Comparison of ENCODE assay signal across 17 mouse cellular contexts in genomic region chr7:79590560-79591110, GRCm38 (mm10). TPM values are rescaled to one million over a fixed set of nuclear protein-coding genes. Genes with fewer than 3 reads are reported as not detected.
DNase-seq lines count a peak whose midpoint lies in the region; ATAC-seq and TF ChIP-seq lines count a peak whose summit lies in the region.
"Had no signal": no experiment of that assay in that cellular context is flagged by ENCODE, and none has a peak within 500 bp of the region (broad histone marks: within the 10 kb centered on the region; RNA-seq: fewer than 3 reads in every experiment).

No protein-coding gene starts in this region.

- DNase-seq in layer of hippocampus, postnatal 10 days (ENCODE audit: low spot score in 2 of 2): peak; percentile 30 to 57
- DNase-seq in layer of hippocampus, adult 11-12 months (ENCODE audit: low spot score): no peak
- DNase-seq in midbrain, embryonic 10.5 days (ENCODE audit: low spot score): peak; percentile 30
- DNase-seq in stomach, postnatal 0 days (ENCODE audit: low spot score): no peak
- no peak for DNase-seq in liver, embryonic 11.5 days (ENCODE audit: low spot score)
- DNase-seq: cerebellum, adult 9-10 months; gastrocnemius, postnatal 25 days; heart, postnatal 4 days; kidney, adult 18-20 months; kidney, postnatal 36 days had no signal

- peak overlapping the region; percentile 97 for H3K27ac ChIP-seq in forebrain, embryonic 16.5 days (ENCODE audit: low read length)
- peak overlapping the region; percentile 43; the same call in 1 of the 2 replicates for H3K27ac ChIP-seq in midbrain, embryonic 10.5 days (replicated peaks)
- H3K27ac ChIP-seq in neural tube, embryonic 15.5 days (replicated peaks): peak overlapping the region; percentile 88
- H3K27ac ChIP-seq in stomach, postnatal 0 days (replicated peaks): no peak overlapping the region
- no peak overlapping the region for H3K27ac ChIP-seq in liver, embryonic 11.5 days (ENCODE audit: low read depth, low read length)
- H3K27ac ChIP-seq: lung, embryonic 15.5 days had no signal

- H3K9ac ChIP-seq in forebrain, embryonic 16.5 days (replicated peaks; ENCODE audit: low read depth, low read length): peak overlapping the region; percentile 67
- peak overlapping the region; percentile 32; the same call in 1 of the 2 replicates for H3K9ac ChIP-seq in neural tube, embryonic 15.5 days (replicated peaks)
- no peak overlapping the region for H3K9ac ChIP-seq in stomach, postnatal 0 days (ENCODE audit: low read length)
- no peak overlapping the region for H3K9ac ChIP-seq in liver, embryonic 11.5 days (ENCODE audit: low read depth, low read length)
- H3K9ac ChIP-seq: heart, embryonic 12.5 days; lung, embryonic 15.5 days had no signal

- H3K4me1 ChIP-seq in forebrain, embryonic 16.5 days (replicated peaks; ENCODE audit: control insufficient read depth, insufficient read depth, low read length): peaks cover 49% of the 10 kb centered on the region
- H3K4me1 ChIP-seq in midbrain, embryonic 10.5 days: peaks cover 52% of the 10 kb centered on the region
- H3K4me1 ChIP-seq in neural tube, embryonic 15.5 days: peaks cover 44% of the 10 kb centered on the region
- H3K4me1 ChIP-seq in stomach, postnatal 0 days (replicated peaks; ENCODE audit: control insufficient read depth, insufficient read depth): no peaks in the 10 kb centered on the region
- H3K4me1 ChIP-seq in liver, embryonic 11.5 days (replicated peaks; ENCODE audit: control insufficient read depth, insufficient read depth, low read length): no peaks in the 10 kb centered on the region; the same call in 1 of the 2 replicates

- H3K9me3 ChIP-seq in forebrain, embryonic 16.5 days (ENCODE audit: control insufficient read depth, low read length): peaks cover 5% of the 10 kb centered on the region; the same call in 1 of the 2 replicates
- peaks cover 8% of the 10 kb centered on the region for H3K9me3 ChIP-seq in midbrain, embryonic 10.5 days (replicated peaks)
- no peaks in the 10 kb centered on the region for H3K9me3 ChIP-seq in neural tube, embryonic 15.5 days (replicated peaks)
- H3K9me3 ChIP-seq in stomach, postnatal 0 days (ENCODE audit: control insufficient read depth, low read length): no peaks in the 10 kb centered on the region
- no peaks in the 10 kb centered on the region for H3K9me3 ChIP-seq in liver, embryonic 11.5 days (ENCODE audit: control insufficient read depth, low read length)
- H3K9me3 ChIP-seq: lung, embryonic 15.5 days had no signal

- no peak for TF ChIP-seq EP300 in stomach, postnatal 0 days (optimal IDR thresholded peaks at IDR 0.05)

- ATAC-seq in forebrain, embryonic 16.5 days: peak; percentile 32
- no peak for ATAC-seq in neural tube, embryonic 15.5 days (ENCODE audit: low FRiP score)
- no peak for ATAC-seq in frontal cortex, adult (ENCODE audit: low TSS enrichment)
- no peak for ATAC-seq in stomach, postnatal 0 days (ENCODE audit: low FRiP score, low TSS enrichment)
- no peak for ATAC-seq in liver, embryonic 11.5 days (replicated peaks; ENCODE audit: low FRiP score)

- H3K4me3 ChIP-seq in forebrain, embryonic 16.5 days (replicated peaks; ENCODE audit: low read length): peak overlapping the region; percentile 57
- no peak overlapping the region for H3K4me3 ChIP-seq in midbrain, embryonic 10.5 days
- H3K4me3 ChIP-seq in neural tube, embryonic 15.5 days (replicated peaks): no peak overlapping the region
- H3K4me3 ChIP-seq in stomach, postnatal 0 days (ENCODE audit: low read depth, low read length): no peak overlapping the region
- no peak overlapping the region for H3K4me3 ChIP-seq in liver, embryonic 11.5 days (ENCODE audit: low read depth, low read length)
- H3K4me3 ChIP-seq: heart, embryonic 12.5 days; lung, embryonic 15.5 days; megakaryocyte, embryonic 14.5 days had no signal

- H3K4me2 ChIP-seq in forebrain, embryonic 16.5 days (ENCODE audit: low read length): peak overlapping the region; percentile 72
- H3K4me2 ChIP-seq in neural tube, embryonic 15.5 days: peak overlapping the region; percentile 76
- no peak overlapping the region for H3K4me2 ChIP-seq in stomach, postnatal 0 days (replicated peaks; ENCODE audit: low read depth)
- no peak overlapping the region for H3K4me2 ChIP-seq in liver, embryonic 11.5 days
- H3K4me2 ChIP-seq: heart, embryonic 12.5 days; lung, embryonic 15.5 days had no signal

- 1% methylated on average over 3 of the region's 3 CpGs for WGBS in forebrain, embryonic 16.5 days
- 2% methylated on average over 3 of the region's 3 CpGs for WGBS in midbrain, embryonic 10.5 days
- WGBS in neural tube, embryonic 15.5 days: 0% methylated on average over 3 of the region's 3 CpGs
- 9% methylated on average over 3 of the region's 3 CpGs for WGBS in stomach, postnatal 0 days
- 13% methylated on average over 3 of the region's 3 CpGs for WGBS in liver, embryonic 11.5 days

- 0 out of 2 replicates have a peak, but pooled peaks cover 2% of the 10 kb centered on the region for H3K36me3 ChIP-seq in forebrain, embryonic 16.5 days (ENCODE audit: control insufficient read depth, insufficient read depth)
- H3K36me3 ChIP-seq in midbrain, embryonic 10.5 days: no peaks in the 10 kb centered on the region
- no peaks in the 10 kb centered on the region for H3K36me3 ChIP-seq in neural tube, embryonic 15.5 days
- H3K36me3 ChIP-seq in stomach, postnatal 0 days (ENCODE audit: control insufficient read depth, insufficient read depth, low read length): no peaks in the 10 kb centered on the region
- no peaks in the 10 kb centered on the region for H3K36me3 ChIP-seq in liver, embryonic 11.5 days (ENCODE audit: control insufficient read depth, insufficient read depth, low read length)
- H3K36me3 ChIP-seq: heart, embryonic 12.5 days; lung, embryonic 15.5 days had no signal

- no peak for TF ChIP-seq CTCF in stomach, postnatal 0 days (IDR thresholded peaks at IDR 0.05; ENCODE audit: low read depth)

- H3K27me3 ChIP-seq in forebrain, embryonic 16.5 days (replicated peaks; ENCODE audit: control insufficient read depth, insufficient read depth, low read length): no peaks in the 10 kb centered on the region
- H3K27me3 ChIP-seq in midbrain, embryonic 10.5 days (ENCODE audit: low read depth, poor library complexity, severe bottlenecking): peaks cover 98% of the 10 kb centered on the region
- H3K27me3 ChIP-seq in neural tube, embryonic 15.5 days (replicated peaks): peaks cover 13% of the 10 kb centered on the region; the same call in 1 of the 2 replicates
- H3K27me3 ChIP-seq in stomach, postnatal 0 days (ENCODE audit: control insufficient read depth, insufficient read depth, low read length): no peaks in the 10 kb centered on the region; the same call in 1 of the 2 replicates
- H3K27me3 ChIP-seq in liver, embryonic 11.5 days (replicated peaks; ENCODE audit: control insufficient read depth, insufficient read depth, low read length): peaks cover 72% of the 10 kb centered on the region

RNA-seq across cellular contexts. Expression of gene Rhcg, which starts 26.8 kb away (rescaled TPM):
- total RNA-seq in layer of hippocampus, postnatal 10 days (2021): 1 to 10 TPM; 1.4 to 3.2 TPM
- polyA plus RNA-seq in forebrain, embryonic 16.5 days (2015; fragmentation: Nextera tagmentation; extraction: Ambion mirVana): 2.5 and 5.1 TPM in 2 replicates
- polyA plus RNA-seq in midbrain, embryonic 10.5 days (2016; fragmentation: Nextera tagmentation; extraction: Ambion mirVana): 0.55 and 0.81 TPM in 2 replicates
- polyA plus RNA-seq in neural tube, embryonic 15.5 days (2015; fragmentation: Nextera tagmentation; extraction: Ambion mirVana): 5.4 and 6.5 TPM in 2 replicates
- 0.08 TPM in 1 of 2 replicates, not detected in the other for polyA plus RNA-seq in stomach, postnatal 0 days (2015; fragmentation: Nextera tagmentation; extraction: Ambion mirVana)
- polyA plus RNA-seq in liver, embryonic 11.5 days (2014; fragmentation: Nextera tagmentation; extraction: Ambion mirVana): not detected in 2 replicates
- total RNA-seq: gastrocnemius, postnatal 25 days; heart, postnatal 4 days; liver, adult 2 months had no signal
- polyA plus RNA-seq: heart, embryonic 12.5 days; liver, adult 2 months had no signal

Comparison
In these comparisons a context has a peak if more than half of its experiments do, and no peak if none do; other contexts are left out.
1. DNase-seq: peak in layer of hippocampus, postnatal 10 days (2 of 2) and midbrain, embryonic 10.5 days (single experiment); none in layer of hippocampus, adult 11-12 months (single experiment), stomach, postnatal 0 days (single experiment) and liver, embryonic 11.5 days (single experiment).
2. H3K27ac ChIP-seq: peak in forebrain, embryonic 16.5 days (single experiment), midbrain, embryonic 10.5 days (single experiment) and neural tube, embryonic 15.5 days (single experiment); none in stomach, postnatal 0 days (single experiment) and liver, embryonic 11.5 days (single experiment).
3. H3K4me2 ChIP-seq: peak in forebrain, embryonic 16.5 days (single experiment) and neural tube, embryonic 15.5 days (single experiment); none in stomach, postnatal 0 days (single experiment) and liver, embryonic 11.5 days (single experiment).
4. H3K9ac ChIP-seq: peak in forebrain, embryonic 16.5 days (single experiment) and neural tube, embryonic 15.5 days (single experiment); none in stomach, postnatal 0 days (single experiment) and liver, embryonic 11.5 days (single experiment).